Mouse (Mus musculus) adipose tissue, adult 10 weeks (tissue): ENCODE data around the gene Ackr4. TPM values are rescaled to one million over a fixed set of nuclear protein-coding genes. Genes with fewer than 3 reads are reported as not detected.

ENCODE experiments used
- polyA plus RNA-seq: library from polyadenylated mRNA; stranded (reverse); fragments of 350-450 nt; fragmentation: Illumina TruSeq; extraction: RNeasy Lipid Tissue Mini Kit (QIAGEN cat#74804); gene quantifications from one replicate; pipeline ENCODE4 v1.2.3, GENCODE M21; 2014; ENCODE audit warnings: low read depth, low replicate concordance

Ackr4 gene
- 20.0 TPM for polyA plus RNA-seq

DNA sequence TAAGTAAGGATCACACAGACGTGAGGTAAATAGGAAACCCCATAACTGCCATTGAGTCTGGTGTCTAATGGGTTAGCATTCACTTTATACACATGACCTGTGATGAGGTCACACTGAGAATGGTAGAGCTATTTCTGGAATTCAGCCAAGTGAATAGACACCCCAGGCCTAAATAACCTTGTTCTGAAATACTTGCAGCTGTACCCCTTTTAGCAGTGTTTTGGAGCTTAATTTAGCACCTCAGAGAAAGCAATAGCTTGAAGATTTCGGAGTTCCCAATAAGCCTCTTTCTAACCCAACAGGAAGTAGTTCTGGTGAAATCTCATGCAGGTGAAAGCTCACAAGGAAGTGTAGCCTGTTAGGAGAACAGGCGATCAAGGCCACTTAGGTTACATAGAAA lies at the start of gene Ackr4:
Ackr4 (minus strand) TSS at position 101 of the 400 bp plus-strand sequence.

DNA sequence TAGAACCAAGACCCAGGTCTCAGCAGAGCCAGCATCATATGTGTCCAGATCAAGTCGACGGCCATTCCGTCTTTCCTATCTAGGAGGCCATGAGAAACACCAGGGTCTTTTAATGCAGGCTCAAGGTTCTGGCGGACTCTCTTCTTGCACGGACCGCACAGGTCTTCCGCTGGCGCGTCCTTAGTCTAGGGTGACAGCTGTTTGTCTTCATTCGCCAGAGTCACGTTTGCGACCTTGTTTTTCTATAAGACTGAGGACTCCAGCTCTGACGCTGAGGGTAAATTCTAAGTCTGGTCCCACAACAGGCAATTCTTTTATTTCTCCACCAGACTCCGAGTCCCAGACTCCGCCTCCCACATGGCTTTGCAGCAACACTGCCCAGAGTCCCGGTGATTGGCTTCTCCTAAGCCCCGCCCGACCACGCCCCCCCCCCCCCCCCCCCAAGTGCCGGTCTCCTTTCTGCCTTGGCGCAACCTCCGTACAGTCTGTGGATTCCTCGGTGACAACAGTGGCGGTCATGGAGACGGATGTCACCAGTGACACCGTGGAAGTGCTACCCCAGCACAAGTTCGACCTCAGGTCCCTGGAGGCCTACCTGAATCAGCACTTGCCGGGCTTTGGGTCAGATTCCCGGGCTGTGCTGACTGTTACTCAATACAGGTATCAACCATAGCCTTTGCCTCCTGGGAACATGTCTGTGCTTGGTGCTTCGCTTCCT lies 63.3 kb downstream of the Ackr4 start, which contains the start of gene Acad11:
Acad11 (plus strand) TSS at position 134 of the 718 bp plus-strand sequence.

DNA sequence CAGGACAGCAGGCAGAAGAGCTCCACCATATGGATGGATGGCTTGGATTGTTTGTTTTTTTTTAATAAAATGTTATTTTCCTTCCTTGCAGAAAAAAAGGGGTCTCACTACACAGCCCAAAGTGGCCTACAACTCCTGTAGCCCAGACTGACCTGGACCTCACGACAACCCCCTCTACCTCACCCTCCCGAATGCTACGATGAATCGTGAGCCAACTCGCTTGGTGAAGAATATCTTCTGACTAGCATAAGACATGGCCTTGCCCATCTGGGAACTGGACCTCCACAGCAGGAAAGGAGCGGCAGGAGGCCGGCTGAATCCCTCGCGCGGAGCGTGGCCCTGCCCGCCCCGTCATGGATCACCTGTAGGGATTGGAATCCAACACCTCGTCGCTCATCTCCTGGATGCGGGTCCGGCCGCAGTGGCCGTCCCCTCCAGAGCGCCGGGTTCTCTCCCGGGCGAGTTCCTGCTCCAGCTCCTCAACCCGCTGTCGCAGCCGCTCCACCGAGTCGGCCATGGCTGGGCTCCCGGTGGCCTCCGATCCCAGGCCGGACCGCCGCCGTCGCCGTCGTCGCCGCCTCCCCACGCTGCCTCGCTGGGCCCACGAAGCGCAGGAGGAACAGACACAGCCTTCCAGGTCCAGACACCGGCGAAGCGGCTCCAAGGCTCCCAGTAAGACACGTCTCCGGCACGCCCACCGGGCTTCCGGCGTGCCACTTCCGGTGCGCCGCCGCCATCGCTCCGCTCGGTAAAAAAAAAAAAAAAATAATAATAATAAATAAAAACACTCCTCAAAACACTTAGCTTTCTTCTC lies 64.1 kb downstream of the Ackr4 start, which contains the start of gene Uba5:
Uba5 (minus strand) TSS at position 705 of the 814 bp plus-strand sequence.

DNA sequence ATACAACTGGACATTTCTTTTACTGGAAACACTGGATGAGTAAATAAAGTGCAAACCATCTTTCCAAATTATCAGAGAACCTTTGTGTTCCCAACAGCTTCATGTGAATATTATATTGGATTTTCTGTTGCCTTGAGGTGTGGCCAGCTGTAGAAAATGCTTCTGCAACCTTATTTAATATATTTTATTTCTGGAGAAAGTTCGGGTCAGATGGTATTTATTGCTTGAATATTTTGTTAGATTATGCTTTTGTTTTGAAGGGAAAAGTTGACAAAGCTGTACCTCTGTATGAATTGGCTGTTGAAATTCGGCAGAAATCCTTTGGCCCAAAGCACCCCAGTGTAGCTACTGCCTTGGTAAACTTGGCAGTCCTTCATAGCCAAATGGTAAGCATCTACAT lies 86.4 kb downstream of the Ackr4 start, which contains the start of gene Gm28305:
Gm28305 (plus strand) TSS at position 301 of the 400 bp plus-strand sequence.

Other genes with a start within 250 kb of the Ackr4 start
- gene Nphp3, start 124.4 kb downstream of the Ackr4 start, polyA plus RNA-seq = 6.3 TPM
- gene Gm28305, start 86.3 kb downstream of the Ackr4 start, polyA plus RNA-seq = not detected
- 49.5 TPM for gene Uba5, start 63.8 kb downstream of the Ackr4 start, polyA plus RNA-seq
- gene Acad11, start 63.6 kb downstream of the Ackr4 start, polyA plus RNA-seq = 56.8 TPM
- 29.2 TPM for gene Dnajc13, start 136.0 kb upstream of the Ackr4 start, polyA plus RNA-seq
- 20.6 TPM for gene Acpp, start 210.8 kb upstream of the Ackr4 start, polyA plus RNA-seq